Mouse (Mus musculus) heart, embryonic 12.5 days (tissue): ENCODE measurements around the gene Serbp1. TPM values are rescaled to one million over a fixed set of nuclear protein-coding genes. Genes with fewer than 3 reads are reported as not detected.

ENCODE experiments used
- polyA plus RNA-seq: library from polyadenylated mRNA; unstranded; fragments of >200 nt; fragmentation: Nextera tagmentation; extraction: Ambion mirVana; gene quantifications from 2 replicates; pipeline ENCODE4 v1.2.1, GENCODE M21; 2016

Serbp1 gene
- polyA plus RNA-seq, 1 experiment from 2014 or later, result 405 TPM

Other genes starting within 250 kb of the Serbp1 start
- gene Gadd45a, start 200.7 kb upstream of the Serbp1 start, polyA plus RNA-seq, result 11.9 and 12.7 TPM in 2 replicates
- not detected in 2 replicates for gene Il12rb2, start 138.0 kb downstream of the Serbp1 start, polyA plus RNA-seq